Mouse (Mus musculus) megakaryocyte-erythroid progenitor cell, adult 5-6 weeks (primary cell): ENCODE results near the gene Lamc2. TPM values are rescaled to one million over a fixed set of nuclear protein-coding genes. Genes with fewer than 3 reads are reported as not detected.

Experiments used
- ATAC-seq: replicated peaks from 2 replicates; pipeline ENCODE4 v1.8.0; 2016; ENCODE audit warnings: mild to moderate bottlenecking, inconsistent platforms; ENCODE audit not compliant: severe bottlenecking, poor library complexity, low FRiP score, low TSS enrichment
- total RNA-seq, 2 experiments: library from RNA; stranded (forward) in 1 of 2; stranded (reverse) in 1 of 2; fragments of 200-1000, 215-1000 nt in 1 of 2; fragments of >200 nt in 1 of 2; fragmentation: Nextera tagmentation in 1 of 2; gene quantifications; 2 replicates each; pipeline ENCODE4 v1.2.3; 2014 to 2017

Gene Lamc2
- total RNA-seq, 2 experiments from 2014 or later: not detected

GRCm38 (mm10) chr1:153188081-153188480 lies 1.8 kb upstream of the Lamc2 start:
- ATAC-seq: no peak

GRCm38 (mm10) chr1:153180586-153181289 lies 5.5 kb downstream of the Lamc2 start:
- ATAC-seq: no peak

GRCm38 (mm10) chr1:153180160-153180559 lies 6.1 kb downstream of the Lamc2 start:
- no peak for ATAC-seq

GRCm38 (mm10) chr1:153174801-153175200 lies 11.4 kb downstream of the Lamc2 start:
- ATAC-seq: peak; percentile 57

- no peak for ATAC-seq
These were observed 13.0 kb downstream of the Lamc2 start for GRCm38 (mm10) chr1:153173276-153173675.

GRCm38 (mm10) chr1:153172291-153172731 lies 13.9 kb downstream of the Lamc2 start:
- no peak for ATAC-seq

- no peak for ATAC-seq
These were observed 15.2 kb downstream of the Lamc2 start for GRCm38 (mm10) chr1:153171011-153171410.

- ATAC-seq: no peak
These were observed 18.0 kb downstream of the Lamc2 start for GRCm38 (mm10) chr1:153168293-153168692.

GRCm38 (mm10) chr1:153163831-153164230 lies 22.4 kb downstream of the Lamc2 start:
- no peak for ATAC-seq

- no peak for ATAC-seq
These were observed 27.1 kb downstream of the Lamc2 start for GRCm38 (mm10) chr1:153159137-153159536.

GRCm38 (mm10) chr1:153157021-153157623 lies 29.1 kb downstream of the Lamc2 start:
- no peak for ATAC-seq

- ATAC-seq: no peak
These were observed 30.9 kb downstream of the Lamc2 start for GRCm38 (mm10) chr1:153155364-153155763.

- ATAC-seq: peak; percentile 18; the same call in 1 of the 2 replicates
These were observed 32.6 kb downstream of the Lamc2 start for GRCm38 (mm10) chr1:153153619-153154137.

GRCm38 (mm10) chr1:153152594-153152993 lies 33.7 kb downstream of the Lamc2 start:
- ATAC-seq: no peak

- ATAC-seq: no peak
These were observed 40.5 kb downstream of the Lamc2 start for GRCm38 (mm10) chr1:153145791-153146190.

GRCm38 (mm10) chr1:153144021-153144420 lies 42.2 kb downstream of the Lamc2 start:
- ATAC-seq: no peak

- peak; percentile 27; the same call in 1 of the 2 replicates for ATAC-seq
These were observed 45.5 kb downstream of the Lamc2 start for GRCm38 (mm10) chr1:153140747-153141228.

- ATAC-seq: no peak
These were observed 46.0 kb downstream of the Lamc2 start for GRCm38 (mm10) chr1:153140265-153140664.

- peak; percentile 76 for ATAC-seq
These were observed 46.6 kb downstream of the Lamc2 start for GRCm38 (mm10) chr1:153139635-153140034.

GRCm38 (mm10) chr1:153138486-153138885 lies 47.8 kb downstream of the Lamc2 start:
- ATAC-seq: no peak

- no peak for ATAC-seq
These were observed 49.6 kb downstream of the Lamc2 start for GRCm38 (mm10) chr1:153136647-153137046.
